Mouse (Mus musculus) ovary, postnatal 36 days (tissue): ENCODE results near the gene Lclat1.

Source experiments
- DNase-seq: peaks from one replicate; pipeline ENCODE4 v3.0.0; 2022; ENCODE audit warnings: low spot score, mixed read lengths

Lclat1 gene

DNA sequence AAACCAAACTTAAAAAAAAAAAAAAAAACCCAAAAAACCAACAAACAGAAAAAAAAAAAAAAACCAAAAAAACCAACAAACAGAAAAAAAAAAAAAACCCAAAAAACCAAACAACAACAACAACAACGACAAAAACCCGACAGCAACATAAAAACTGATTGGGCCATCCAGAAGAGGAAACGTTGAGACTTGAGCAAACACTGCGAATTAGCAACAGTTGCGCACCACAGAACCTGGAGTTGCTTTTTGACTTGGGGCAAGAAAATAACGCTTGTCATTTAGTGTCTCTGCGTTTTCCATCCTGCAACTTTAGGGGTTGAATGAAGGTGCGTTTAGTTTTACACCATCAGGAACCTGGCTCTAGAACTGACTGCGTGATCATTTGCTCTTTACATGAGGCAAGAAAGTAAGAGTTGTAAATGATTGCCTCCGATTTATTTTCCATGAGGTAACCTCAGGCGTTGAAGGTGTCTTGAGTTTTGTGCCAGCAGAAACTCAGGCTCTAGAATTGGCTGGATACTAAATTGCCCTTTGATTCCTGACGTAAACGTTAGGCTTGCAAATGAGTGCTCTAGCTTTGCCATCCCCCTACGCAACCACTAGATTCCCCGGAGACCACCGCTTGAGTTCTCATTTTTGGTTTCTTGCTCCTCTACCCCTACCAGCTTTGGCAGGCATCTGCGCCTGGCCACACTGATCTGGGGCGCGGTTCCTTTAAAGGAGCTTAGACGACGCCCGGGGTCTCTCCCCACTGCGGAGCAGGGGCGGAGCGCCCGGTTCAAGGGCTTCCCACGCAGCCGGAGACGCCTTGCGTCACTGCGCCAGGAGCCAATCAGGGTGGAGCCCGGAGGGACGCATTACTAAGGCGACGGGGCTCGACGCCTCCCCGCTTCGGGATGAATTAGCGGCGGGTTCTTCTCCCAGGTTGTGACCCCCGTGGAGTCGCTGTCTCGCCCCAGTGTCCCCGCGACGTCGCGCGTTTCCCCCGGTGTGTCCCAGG lies at the start of gene Lclat1:
TSS of gene Lclat1 (plus strand) at position 828 of the 1,000 bp plus-strand sequence.
- peak; percentile 95 for DNase-seq

DNA sequence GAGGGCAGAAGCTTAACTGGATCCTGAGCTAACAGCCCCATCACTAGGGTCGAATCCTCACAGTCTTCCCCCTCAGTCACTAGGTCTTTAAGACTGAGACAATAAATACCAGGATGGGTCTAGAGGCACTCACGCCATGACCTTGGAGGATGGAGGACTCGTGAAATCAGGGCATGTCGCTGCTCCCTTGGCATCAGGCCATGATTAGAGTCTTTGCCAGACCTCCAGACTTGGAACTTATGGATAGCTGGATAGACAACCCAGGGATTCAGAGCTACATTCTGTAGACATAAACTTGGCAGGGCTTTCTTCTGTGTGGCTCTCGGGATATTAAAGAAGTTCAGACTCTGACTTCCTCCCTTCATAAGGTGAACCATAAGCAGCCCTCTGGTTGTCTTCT lies 49.5 kb upstream of the Lclat1 start:
- DNase-seq: no peak

GRCm38 (mm10) chr17:73060224-73060896 lies 47.4 kb upstream of the Lclat1 start:
- no peak for DNase-seq

DNA sequence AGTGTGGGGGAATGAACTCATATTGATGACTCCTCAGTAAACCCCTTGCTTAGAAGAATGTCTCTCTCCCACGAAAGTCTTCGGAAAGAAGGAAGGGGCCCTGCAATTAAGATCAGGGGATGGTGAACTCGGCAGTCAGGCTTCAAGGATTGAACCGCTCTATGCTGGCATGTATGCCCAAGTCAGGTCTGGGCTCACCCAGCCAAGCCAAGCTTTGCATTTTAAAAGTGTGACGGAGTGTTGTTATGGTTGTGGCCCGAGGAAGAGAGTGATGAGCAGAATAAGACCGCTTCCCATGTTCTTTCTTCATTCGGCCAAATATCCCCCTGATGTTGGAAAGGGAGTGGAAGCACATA lies 46.9 kb upstream of the Lclat1 start:
- no peak for DNase-seq

GRCm38 (mm10) chr17:73062701-73063100 lies 45.1 kb upstream of the Lclat1 start:
- no peak for DNase-seq

- no peak for DNase-seq
Observed at GRCm38 (mm10) chr17:73063299-73063698, 44.5 kb upstream of the Lclat1 start.

DNA sequence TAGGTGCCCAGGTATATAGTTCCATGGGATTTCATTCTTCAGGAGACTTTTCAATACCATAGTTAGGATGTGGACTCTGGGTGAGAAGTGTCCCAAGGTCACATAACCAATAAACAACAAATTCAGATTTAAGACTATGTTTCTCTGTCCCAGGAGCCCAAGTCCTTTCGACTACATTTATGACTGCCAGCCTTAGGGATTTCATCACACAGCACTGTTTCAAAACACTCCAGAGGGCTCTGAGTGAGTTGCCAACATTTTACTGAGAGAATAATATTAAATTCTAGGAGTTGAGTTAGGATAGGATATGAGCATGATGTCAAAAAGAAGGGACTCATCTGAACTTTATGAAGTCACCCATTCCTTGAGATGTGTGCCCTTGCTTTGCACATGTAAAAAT lies 44.0 kb upstream of the Lclat1 start:
- DNase-seq: no peak

- no peak for DNase-seq
Observed at GRCm38 (mm10) chr17:73066387-73067169, 41.2 kb upstream of the Lclat1 start.

DNA sequence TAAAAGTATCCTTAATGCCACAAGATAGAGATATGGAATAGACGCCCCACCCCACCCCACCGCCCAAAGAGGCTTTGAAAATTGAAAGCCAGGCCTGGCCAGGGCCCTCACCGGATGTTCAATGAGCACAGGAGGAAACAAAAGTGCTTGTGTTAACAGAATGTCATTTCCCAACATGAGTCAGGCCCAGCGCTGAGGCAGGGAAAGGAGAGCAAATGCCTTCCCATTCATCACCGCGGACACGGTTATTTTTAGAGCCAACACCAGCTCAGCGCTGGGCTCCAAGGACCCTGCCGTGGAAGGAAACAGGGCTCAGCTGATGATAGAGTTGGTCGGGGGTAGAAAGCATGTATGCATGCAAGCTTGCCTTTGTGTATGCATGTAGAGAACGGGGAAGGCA lies 40.4 kb upstream of the Lclat1 start:
- no peak for DNase-seq

- no peak for DNase-seq
Observed at GRCm38 (mm10) chr17:73068321-73068992, 39.3 kb upstream of the Lclat1 start.

DNA sequence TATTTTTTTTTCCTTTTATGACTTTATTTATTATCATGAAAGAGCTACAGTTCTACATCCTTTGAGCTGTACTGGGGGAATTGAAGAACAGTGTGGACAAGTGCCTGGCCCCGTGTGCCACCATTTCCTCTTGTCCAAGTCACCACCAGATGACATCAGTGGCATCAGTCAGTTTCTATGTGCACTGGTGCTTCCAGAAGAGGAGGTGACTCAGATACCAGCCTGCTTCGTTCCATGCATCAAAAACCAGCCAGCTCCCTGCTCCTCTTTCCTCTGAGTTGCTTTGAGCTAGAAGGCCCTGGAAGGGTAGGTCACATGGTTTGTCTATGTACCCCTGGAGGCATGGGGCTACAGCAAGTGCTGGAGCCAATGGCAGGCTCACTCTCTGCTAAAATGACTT lies 37.3 kb upstream of the Lclat1 start:
- DNase-seq: no peak

DNA sequence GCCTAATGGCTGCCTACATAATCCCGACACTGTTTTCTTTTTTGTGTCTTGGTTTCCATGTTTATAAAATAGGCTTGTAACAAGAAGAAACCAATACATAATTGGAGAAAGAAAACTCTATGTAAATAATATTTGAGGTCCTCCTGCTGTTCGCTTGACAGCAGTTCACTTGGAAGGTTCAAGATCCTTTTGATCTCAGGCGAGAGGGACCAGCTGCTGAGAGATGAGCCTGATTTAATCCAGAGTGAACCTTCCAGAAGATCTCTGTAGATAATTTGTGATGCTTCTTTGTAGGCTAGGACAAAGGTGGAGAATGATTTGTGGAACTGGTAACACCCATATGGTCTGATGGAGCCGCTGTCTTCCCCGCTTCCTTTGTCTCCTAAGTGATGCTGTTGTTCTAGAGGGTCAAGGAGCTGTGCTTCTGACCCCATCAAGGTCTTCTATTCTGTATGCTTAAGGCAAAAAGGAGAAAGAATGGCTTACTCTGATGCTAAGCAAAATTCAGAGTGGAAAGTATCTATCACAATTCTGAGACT lies 36.0 kb upstream of the Lclat1 start:
- no peak for DNase-seq

DNA sequence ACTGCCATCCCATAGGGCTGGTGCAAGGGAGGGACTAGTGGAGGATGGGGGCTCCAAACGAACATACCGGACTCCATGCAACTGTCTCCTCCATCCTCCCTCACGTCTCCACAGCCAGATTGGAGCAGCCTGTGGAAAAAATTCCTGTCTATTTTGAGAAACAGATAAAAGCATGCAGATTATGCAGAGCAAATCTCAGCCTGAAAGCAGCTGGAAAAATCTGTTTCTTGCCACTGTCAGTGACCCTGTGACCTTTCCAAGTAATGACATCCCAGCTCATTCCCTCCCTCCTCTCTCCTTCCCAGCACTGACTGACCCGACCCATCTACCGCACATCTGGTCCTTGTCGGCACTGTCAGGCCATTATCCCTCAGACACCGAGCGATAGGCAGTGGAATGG lies 35.5 kb upstream of the Lclat1 start:
- peak; percentile 41 for DNase-seq

DNA sequence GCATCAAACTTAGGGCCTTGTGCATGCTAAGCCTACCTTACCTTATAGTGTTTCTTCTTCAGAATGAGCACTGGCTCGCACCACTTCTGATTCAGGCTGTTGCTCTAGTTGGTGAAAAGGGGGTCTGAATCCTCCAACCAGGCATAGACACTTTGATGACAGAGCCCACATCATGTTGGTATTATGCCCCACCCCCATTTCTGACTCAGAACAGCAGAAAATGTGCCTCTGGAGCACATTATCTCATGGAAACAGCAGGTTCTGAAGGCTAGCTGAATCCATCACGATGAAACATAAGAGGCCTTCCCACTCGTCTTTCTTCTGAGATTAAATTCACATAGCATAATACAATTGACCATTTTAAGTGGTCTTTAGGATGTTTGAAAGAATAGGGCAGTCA lies 33.2 kb upstream of the Lclat1 start:
- no peak for DNase-seq

- no peak for DNase-seq
Observed at GRCm38 (mm10) chr17:73075238-73075890, 32.4 kb upstream of the Lclat1 start.

DNA sequence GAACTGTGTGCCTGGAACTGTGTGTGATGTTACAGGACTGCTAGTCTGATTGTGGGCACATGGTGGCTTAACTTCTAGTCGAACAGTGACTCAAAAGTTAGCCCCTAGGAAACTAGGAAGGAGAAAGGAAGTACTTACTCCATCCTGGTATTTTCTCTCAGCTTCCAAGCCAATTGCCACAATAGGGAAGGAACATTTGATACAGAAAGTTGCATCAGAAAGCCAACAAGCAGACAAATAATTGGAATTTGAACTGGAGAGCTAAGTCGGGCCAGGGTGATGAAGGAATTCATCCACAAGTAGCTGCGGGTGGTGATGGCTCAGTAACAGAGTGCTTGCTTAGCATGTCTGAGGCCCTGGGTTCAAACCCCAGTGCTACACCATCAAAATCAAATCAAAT lies 30.1 kb upstream of the Lclat1 start:
- DNase-seq: no peak

- no peak for DNase-seq
Observed at GRCm38 (mm10) chr17:73081360-73082133, 26.2 kb upstream of the Lclat1 start.

- no peak for DNase-seq
Observed at GRCm38 (mm10) chr17:73082506-73083196, 25.1 kb upstream of the Lclat1 start.

- no peak for DNase-seq
Observed at GRCm38 (mm10) chr17:73087045-73087910, 20.5 kb upstream of the Lclat1 start.
